Mouse (Mus musculus) A20 (cell line): Measurements from ENCODE around the gene Plekhm1.

Experiments used
- DNase-seq: peaks from one replicate; pipeline ENCODE4 v3.0.0-alpha.2; 2011; ENCODE audit warnings: low read depth, low spot score

The Plekhm1 gene

GRCm38 (mm10) chr11:103314736-103315374, 97.6 kb downstream of the Plekhm1 start:
- DNase-seq = no peak
